Mouse (Mus musculus) cerebellum, adult 2 months (tissue): ENCODE results near the gene Parvb.

Experiments used
- CTCF ChIP-seq: fragments of 200-500 bp; IDR thresholded peaks from 2 replicates; pipeline ENCODE4 v1.5.1; 2011; ENCODE audit warnings: low read depth, mild to moderate bottlenecking, control low read depth, low read length, moderate library complexity, borderline replicate concordance; ENCODE audit not compliant: insufficient read depth
- POLR2A ChIP-seq: fragments of 200-500 bp; IDR thresholded peaks from 2 replicates; pipeline ENCODE4 v1.6.1; 2011; ENCODE audit warnings: low read length, control low read depth, borderline replicate concordance; ENCODE audit not compliant: insufficient read depth

GRCm38 (mm10) chr15:84278656-84279055 lies 46.8 kb downstream of the Parvb start:
- TF ChIP-seq CTCF (no peak), POLR2A (no peak)
